Mouse (Mus musculus): ENCODE measurements at regions not wholly inside any gene's neighbourhood (a gene's known extent, or its start where the extent isn't known, plus 50 kb on each side); places are given as distances from the start of the nearest gene placed in this dataset.

DNA sequence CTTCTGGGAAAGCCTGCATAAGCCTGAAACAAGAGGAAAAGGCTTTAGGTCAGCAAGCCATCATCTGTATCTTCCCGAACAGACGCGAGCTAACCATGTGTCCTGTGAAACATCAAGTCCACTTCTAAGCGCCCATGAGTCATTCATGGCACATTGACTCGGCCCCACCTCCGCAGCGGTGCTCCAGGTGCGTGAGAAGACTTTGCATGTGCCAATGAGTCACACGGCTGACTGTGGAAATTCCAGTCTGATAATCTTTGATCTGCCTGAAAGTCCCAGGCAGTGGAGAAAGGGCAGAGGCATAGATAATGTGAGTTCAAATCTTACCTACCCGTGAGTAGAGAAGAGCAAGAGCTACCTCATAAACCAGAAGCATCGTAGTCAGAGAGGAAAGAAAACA, 137.8 kb downstream of the Pfkfb3 start:
- Histone ChIP-seq H3K36me3 (ENCODE audit: control insufficient read depth, insufficient read depth, low read length, poor library complexity, severe bottlenecking) (no peaks in the 10 kb centered on the region), H3K4me3 (ENCODE audit: low read depth, low read length) (no peak overlapping the region), H3K4me1 (ENCODE audit: control insufficient read depth, insufficient read depth, low read length) (no peaks in the 10 kb centered on the region), H3K9me3 (replicated peaks; ENCODE audit: control insufficient read depth, insufficient read depth, low read length, poor library complexity, severe bottlenecking) (no peaks in the 10 kb centered on the region), H3K27me3 (ENCODE audit: control insufficient read depth, insufficient read depth, low read length, poor library complexity, severe bottlenecking) (no peaks in the 10 kb centered on the region), H3K27ac (ENCODE audit: insufficient read depth, low read length) (no peak overlapping the region), H3K9ac (ENCODE audit: low read depth, poor library complexity, severe bottlenecking) (no peak overlapping the region)
- TF ChIP-seq POLR2A (IDR thresholded peaks at IDR 0.05; ENCODE audit: insufficient read depth, low read length) (no peak), EP300 (IDR thresholded peaks at IDR 0.05; ENCODE audit: insufficient read depth, low read depth, low read length) (no peak), CTCF (IDR thresholded peaks at IDR 0.05; ENCODE audit: low read depth, low read length) (no peak)

DNA sequence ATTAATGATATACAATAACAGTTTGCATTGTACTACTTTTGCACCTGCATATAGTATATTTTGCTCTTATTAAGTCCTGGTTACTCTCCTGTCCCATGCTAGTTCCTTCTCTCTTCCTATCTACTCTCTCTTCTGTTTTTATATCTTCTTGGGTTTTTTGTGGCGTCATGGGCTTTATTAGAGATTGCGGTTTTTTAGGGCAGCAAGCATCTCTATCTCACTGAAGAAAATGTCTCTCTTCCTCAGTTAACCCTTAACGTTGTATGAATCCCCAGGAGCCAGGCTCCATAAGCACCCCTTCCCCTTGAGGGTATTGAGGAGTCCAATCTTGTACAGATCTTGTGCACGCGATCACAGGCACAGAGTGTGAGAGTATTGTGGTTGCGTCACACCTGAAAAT, 141.4 kb downstream of the Pfkfb3 start:
- no peak overlapping the region for H3K27ac ChIP-seq (ENCODE audit: insufficient read depth, low read length)

DNA sequence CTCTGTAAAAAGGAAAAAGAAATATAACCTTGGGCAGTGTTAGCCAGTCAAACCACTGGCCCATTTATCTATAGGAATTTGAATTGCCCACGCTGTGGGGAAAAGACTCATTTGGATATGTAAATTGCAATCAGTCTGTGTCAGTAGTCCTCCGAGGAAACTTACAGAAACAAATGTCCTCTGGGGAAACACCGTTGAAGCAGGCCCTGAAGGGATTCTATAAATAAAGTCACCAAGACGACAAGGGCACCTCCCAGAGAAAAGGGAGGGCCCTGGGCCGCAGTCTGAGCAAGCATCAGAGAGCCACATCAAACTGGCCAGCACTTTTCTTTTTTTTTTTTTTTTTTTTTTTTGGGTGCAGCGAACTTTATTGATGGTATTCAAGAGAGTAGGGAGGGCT, 145.4 kb downstream of the Pfkfb3 start:
- Histone ChIP-seq H3K4me3 (ENCODE audit: low read depth, low read length) (no peak overlapping the region), H3K9me3 (replicated peaks; ENCODE audit: control insufficient read depth, insufficient read depth, low read length, poor library complexity, severe bottlenecking) (peaks cover 3% of the 10 kb centered on the region), H3K9ac (ENCODE audit: low read depth, poor library complexity, severe bottlenecking) (no peak overlapping the region), H3K4me1 (ENCODE audit: control insufficient read depth, insufficient read depth, low read length) (no peaks in the 10 kb centered on the region), H3K36me3 (ENCODE audit: control insufficient read depth, insufficient read depth, low read length, poor library complexity, severe bottlenecking) (no peaks in the 10 kb centered on the region), H3K27me3 (ENCODE audit: control insufficient read depth, insufficient read depth, low read length, poor library complexity, severe bottlenecking) (no peaks in the 10 kb centered on the region), H3K27ac (ENCODE audit: insufficient read depth, low read length) (no peak overlapping the region)
- TF ChIP-seq CTCF (IDR thresholded peaks at IDR 0.05; ENCODE audit: low read depth, low read length) (no peak), POLR2A (IDR thresholded peaks at IDR 0.05; ENCODE audit: insufficient read depth, low read length) (no peak), EP300 (IDR thresholded peaks at IDR 0.05; ENCODE audit: insufficient read depth, low read depth, low read length) (no peak)

More for the DNA sequence above, 141.4 kb downstream of the Pfkfb3 start:
- H3K27me3 ChIP-seq (ENCODE audit: control insufficient read depth, insufficient read depth, low read length, poor library complexity, severe bottlenecking), result no peaks in the 10 kb centered on the region
- no peaks in the 10 kb centered on the region for H3K36me3 ChIP-seq (ENCODE audit: control insufficient read depth, insufficient read depth, low read length, poor library complexity, severe bottlenecking)
- no peak overlapping the region for H3K9ac ChIP-seq (ENCODE audit: low read depth, poor library complexity, severe bottlenecking)
- TF ChIP-seq POLR2A (IDR thresholded peaks at IDR 0.05; ENCODE audit: insufficient read depth, low read length), result no peak
- no peak for TF ChIP-seq CTCF (IDR thresholded peaks at IDR 0.05; ENCODE audit: low read depth, low read length)
- no peak for TF ChIP-seq EP300 (IDR thresholded peaks at IDR 0.05; ENCODE audit: insufficient read depth, low read depth, low read length)
- H3K4me3 ChIP-seq (ENCODE audit: low read depth, low read length), result no peak overlapping the region
- peaks cover 2% of the 10 kb centered on the region; the same call in 1 of the 2 replicates for H3K9me3 ChIP-seq (replicated peaks; ENCODE audit: control insufficient read depth, insufficient read depth, low read length, poor library complexity, severe bottlenecking)
- no peaks in the 10 kb centered on the region for H3K4me1 ChIP-seq (ENCODE audit: control insufficient read depth, insufficient read depth, low read length)

DNA sequence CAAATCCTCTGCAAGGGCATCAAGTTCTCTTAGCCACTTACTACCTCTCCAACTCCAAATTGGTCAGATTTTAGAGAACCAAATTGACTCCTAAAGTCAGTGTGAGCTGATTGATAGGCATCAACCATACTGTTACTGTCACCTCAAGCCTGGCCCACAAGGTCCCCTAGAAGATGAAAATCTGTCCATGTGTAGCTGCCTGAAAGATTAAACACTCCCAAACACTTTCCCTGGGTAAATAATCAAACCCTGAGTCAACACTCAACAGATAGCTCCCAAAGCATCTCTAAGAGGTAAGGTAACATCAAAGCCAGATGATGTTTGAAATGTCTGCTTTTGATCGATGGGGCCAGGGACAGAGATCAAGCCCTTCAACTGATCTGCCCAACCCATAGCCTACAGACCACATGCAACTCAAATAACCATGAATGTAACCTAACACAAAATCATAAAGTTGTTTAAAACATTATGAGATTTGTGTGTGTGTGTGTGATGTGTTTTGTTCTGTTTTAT, 147.7 kb downstream of the Pfkfb3 start:
- H3K36me3 ChIP-seq (ENCODE audit: control insufficient read depth, insufficient read depth, low read length, poor library complexity, severe bottlenecking), result no peaks in the 10 kb centered on the region
- TF ChIP-seq EP300 (IDR thresholded peaks at IDR 0.05; ENCODE audit: insufficient read depth, low read depth, low read length), result no peak
- no peak for TF ChIP-seq CTCF (IDR thresholded peaks at IDR 0.05; ENCODE audit: low read depth, low read length)
- TF ChIP-seq POLR2A (IDR thresholded peaks at IDR 0.05; ENCODE audit: insufficient read depth, low read length), result no peak
- no peak overlapping the region for H3K4me3 ChIP-seq (ENCODE audit: low read depth, low read length)
- no peaks in the 10 kb centered on the region for H3K27me3 ChIP-seq (ENCODE audit: control insufficient read depth, insufficient read depth, low read length, poor library complexity, severe bottlenecking)
- no peaks in the 10 kb centered on the region for H3K4me1 ChIP-seq (ENCODE audit: control insufficient read depth, insufficient read depth, low read length)
- no peak overlapping the region for H3K27ac ChIP-seq (ENCODE audit: insufficient read depth, low read length)
- peaks cover 3% of the 10 kb centered on the region for H3K9me3 ChIP-seq (replicated peaks; ENCODE audit: control insufficient read depth, insufficient read depth, low read length, poor library complexity, severe bottlenecking)
- H3K9ac ChIP-seq (ENCODE audit: low read depth, poor library complexity, severe bottlenecking), result no peak overlapping the region

DNA sequence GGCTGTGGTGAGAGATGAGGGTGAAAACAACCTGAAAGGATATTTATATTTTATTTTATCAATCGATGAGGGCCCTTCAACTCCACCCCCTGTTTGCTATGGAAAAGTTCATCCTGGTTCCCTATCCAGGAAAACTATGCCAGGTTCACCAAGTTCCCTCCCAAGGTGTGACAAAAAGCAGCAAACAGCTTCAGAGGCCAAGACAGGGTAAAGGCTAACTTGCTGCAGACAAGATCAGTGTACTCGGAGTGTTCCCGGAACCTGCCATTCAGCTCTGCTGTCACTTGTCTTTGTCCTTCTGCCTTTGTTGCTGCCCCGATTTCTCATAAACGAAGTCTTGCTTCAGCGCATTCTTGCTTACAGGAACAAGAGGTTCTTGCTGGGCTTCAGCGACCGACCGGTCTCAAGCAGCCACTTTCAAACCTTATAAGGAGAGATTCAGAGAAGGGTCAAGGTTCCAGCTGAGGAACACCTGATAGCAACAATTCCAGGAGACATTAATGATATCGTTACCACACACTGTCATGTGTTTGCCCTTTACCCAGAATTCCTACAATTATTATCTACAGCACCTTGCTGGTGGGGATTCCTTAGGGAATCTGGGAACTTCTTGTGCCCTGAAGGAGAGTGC, 151.5 kb downstream of the Pfkfb3 start:
- no peak overlapping the region for H3K9ac ChIP-seq (ENCODE audit: low read depth, poor library complexity, severe bottlenecking)
- H3K27ac ChIP-seq (ENCODE audit: insufficient read depth, low read length), result no peak overlapping the region
- H3K27me3 ChIP-seq (ENCODE audit: control insufficient read depth, insufficient read depth, low read length, poor library complexity, severe bottlenecking), result no peaks in the 10 kb centered on the region
- no peaks in the 10 kb centered on the region; the same call in 1 of the 2 replicates for H3K9me3 ChIP-seq (replicated peaks; ENCODE audit: control insufficient read depth, insufficient read depth, low read length, poor library complexity, severe bottlenecking)
- no peak for TF ChIP-seq EP300 (IDR thresholded peaks at IDR 0.05; ENCODE audit: insufficient read depth, low read depth, low read length)
- no peak for TF ChIP-seq CTCF (IDR thresholded peaks at IDR 0.05; ENCODE audit: low read depth, low read length)
- no peak for TF ChIP-seq POLR2A (IDR thresholded peaks at IDR 0.05; ENCODE audit: insufficient read depth, low read length)
- no peaks in the 10 kb centered on the region for H3K36me3 ChIP-seq (ENCODE audit: control insufficient read depth, insufficient read depth, low read length, poor library complexity, severe bottlenecking)
- H3K4me1 ChIP-seq (ENCODE audit: control insufficient read depth, insufficient read depth, low read length), result no peaks in the 10 kb centered on the region
- no peak overlapping the region for H3K4me3 ChIP-seq (ENCODE audit: low read depth, low read length)

DNA sequence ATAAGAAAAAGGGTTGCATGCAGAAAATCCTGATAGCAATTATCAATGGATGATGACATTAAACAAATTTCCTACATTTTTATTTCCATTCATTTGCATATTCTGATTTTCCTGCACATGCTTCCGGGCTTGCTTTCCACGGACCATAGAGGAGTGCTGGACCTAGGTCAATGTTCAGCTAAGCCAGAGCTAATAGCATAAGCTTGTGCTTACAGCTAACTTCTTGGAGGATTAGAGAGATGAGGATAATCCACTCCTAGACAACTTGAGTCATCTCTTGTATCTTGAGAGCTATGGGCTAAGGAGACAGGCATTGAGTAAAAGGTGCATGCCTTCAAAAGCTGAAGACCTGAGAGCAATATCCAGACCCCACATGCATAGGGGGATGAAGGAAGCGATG, 154.5 kb downstream of the Pfkfb3 start:
- Histone ChIP-seq H3K9ac (ENCODE audit: low read depth, poor library complexity, severe bottlenecking) (no peak overlapping the region), H3K27me3 (ENCODE audit: control insufficient read depth, insufficient read depth, low read length, poor library complexity, severe bottlenecking) (no peaks in the 10 kb centered on the region), H3K4me1 (ENCODE audit: control insufficient read depth, insufficient read depth, low read length) (no peaks in the 10 kb centered on the region), H3K4me3 (ENCODE audit: low read depth, low read length) (no peak overlapping the region), H3K36me3 (ENCODE audit: control insufficient read depth, insufficient read depth, low read length, poor library complexity, severe bottlenecking) (no peaks in the 10 kb centered on the region), H3K9me3 (replicated peaks; ENCODE audit: control insufficient read depth, insufficient read depth, low read length, poor library complexity, severe bottlenecking) (no peaks in the 10 kb centered on the region), H3K27ac (ENCODE audit: insufficient read depth, low read length) (no peak overlapping the region)
- TF ChIP-seq CTCF (IDR thresholded peaks at IDR 0.05; ENCODE audit: low read depth, low read length) (no peak), POLR2A (IDR thresholded peaks at IDR 0.05; ENCODE audit: insufficient read depth, low read length) (no peak), EP300 (IDR thresholded peaks at IDR 0.05; ENCODE audit: insufficient read depth, low read depth, low read length) (no peak)
